Mouse (Mus musculus): ENCODE data around the gene Fancb.

Fancb gene

GRCm38 (mm10) chrX:164980193-164980775, at the start of gene Fancb, which contains the start of gene Mospd2:
Gene Fancb (plus strand): TSS chrX:164980592.
Gene Mospd2 (minus strand): TSS chrX:164980375.
- DNase-seq (ENCODE audit: low spot score in 2 of 2): peak; percentile 62 to 81

DNA sequence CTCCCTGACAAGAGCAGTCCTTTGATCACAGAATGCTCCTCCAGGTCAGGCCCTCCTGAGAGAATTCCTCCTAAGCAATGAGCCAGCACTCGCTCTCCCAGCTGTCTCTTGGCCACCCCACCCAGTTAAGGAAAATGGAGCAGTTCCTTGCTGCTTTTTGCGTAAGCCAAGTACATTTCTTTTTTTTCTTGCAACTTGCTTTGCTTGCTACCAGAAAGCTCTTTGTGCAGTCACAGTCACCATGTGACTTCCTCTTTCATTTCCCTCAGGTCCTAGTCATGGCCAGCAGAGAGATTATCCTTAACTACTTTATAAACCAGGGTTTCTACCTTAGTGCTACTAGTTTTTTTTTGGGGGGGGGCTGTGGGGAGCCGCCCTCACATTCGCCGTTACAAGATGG, 38.9 kb upstream of the Fancb start:
- DNase-seq (ENCODE audit: low spot score in 2 of 2): no peak

GRCm38 (mm10) chrX:164951858-164952576, 28.4 kb upstream of the Fancb start:
- DNase-seq (ENCODE audit: low spot score in 2 of 2): no peak

DNA sequence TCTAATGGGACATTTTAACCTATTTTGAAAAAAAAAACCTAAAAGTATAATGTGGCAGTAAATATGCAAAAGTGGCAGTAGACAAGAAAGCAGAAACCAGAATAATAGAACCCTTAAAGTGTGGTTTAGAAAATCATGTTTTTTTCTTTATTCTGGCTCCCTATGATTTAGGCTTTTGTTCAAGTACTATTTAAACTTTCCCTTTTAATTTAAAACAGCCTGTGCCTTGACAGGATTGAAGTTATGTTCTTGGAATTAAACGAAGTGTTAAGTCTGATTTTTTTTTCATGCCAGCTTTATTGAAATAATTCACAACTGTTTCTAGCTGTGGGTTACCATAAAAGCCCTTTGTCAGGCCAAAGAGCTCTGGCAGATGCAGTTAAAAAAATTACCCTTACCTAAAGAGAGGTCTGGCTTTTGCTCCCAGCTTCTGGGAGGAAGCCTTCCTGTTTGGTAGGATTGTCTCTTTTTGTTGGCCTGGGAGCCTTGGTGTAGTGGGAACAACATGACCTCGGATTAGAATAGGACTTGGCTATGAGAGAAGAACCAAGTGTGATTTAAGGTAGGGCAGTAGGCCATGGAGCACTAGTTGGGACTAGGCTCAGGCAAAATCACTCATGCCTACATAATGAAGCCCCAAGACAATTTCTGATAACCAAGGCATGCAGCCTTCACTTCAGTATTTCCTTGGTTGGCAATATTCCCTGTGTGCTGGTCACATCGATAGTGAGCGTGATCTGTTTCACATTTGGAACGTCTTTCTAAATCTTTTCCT, 27.6 kb upstream of the Fancb start:
- no peak for DNase-seq (ENCODE audit: low spot score in 2 of 2)

GRCm38 (mm10) chrX:164965750-164966448, 14.5 kb upstream of the Fancb start:
- no peak for DNase-seq (ENCODE audit: low spot score in 2 of 2)

GRCm38 (mm10) chrX:164971206-164971605, 9.2 kb upstream of the Fancb start:
- no peak for DNase-seq (ENCODE audit: low spot score in 2 of 2)

DNA sequence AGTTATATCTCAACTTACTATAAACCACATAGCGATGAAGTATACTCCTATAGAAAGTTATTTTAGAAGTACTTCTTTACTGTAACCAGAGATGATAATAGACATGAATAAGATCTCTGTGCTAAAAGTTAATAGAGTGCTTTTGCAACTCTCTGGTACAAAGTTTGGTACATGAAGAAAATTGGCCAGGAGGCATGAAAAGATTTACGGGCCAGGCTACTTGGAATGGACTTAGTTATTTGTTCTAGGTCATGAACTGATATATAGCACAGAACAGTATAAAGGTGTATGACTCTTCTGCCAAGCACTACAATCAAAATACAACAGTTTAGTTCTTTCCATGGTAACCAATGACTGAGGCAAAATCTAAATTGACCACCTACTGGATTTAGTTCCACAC, 1.5 kb upstream of the Fancb start:
- no peak for DNase-seq (ENCODE audit: low spot score in 2 of 2)

DNA sequence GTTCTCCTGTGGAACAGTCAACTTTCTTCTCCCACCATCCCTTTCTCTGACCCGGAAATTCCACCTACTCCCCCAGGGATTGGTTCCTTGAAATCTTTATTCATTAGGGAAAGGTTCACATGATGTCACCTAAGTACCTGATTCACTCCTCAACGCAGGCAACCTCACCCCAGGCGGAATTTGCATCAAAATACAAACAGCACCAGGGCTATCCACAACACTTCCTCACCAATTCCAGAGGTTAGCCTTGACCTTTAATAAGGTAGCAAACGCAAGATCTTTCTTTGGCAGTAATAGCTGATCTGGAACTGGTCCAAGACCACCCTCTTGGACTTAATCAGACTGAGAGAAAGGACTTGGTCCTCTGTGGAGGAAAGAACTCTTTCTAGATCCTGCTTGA, 22.7 kb downstream of the Fancb start:
- DNase-seq (ENCODE audit: low spot score in 2 of 2): no peak

DNA sequence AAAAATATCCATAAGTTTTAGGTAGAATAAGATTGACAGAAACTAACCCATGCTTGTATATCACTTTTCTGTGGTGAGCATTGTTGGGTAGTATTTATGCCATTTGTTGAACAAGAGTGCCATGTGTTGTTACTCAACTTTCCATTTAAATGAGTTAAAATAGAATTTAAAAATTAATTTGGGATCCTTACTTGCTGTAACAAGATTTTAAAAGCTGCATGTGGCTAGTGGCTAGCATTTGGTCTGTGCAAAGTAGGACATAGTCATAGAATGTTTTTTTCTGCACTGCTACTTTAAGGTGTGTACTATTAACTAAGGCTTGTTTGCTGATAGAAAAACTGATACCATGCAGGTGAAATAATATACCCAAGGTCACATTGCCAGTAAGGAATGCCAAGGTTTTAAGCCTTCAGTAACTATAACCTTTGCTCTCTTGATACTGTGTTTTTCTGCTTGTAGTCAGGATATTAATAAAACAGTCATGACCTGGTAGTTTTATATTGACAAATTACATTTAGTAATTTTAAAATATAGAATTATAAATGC, 24.5 kb downstream of the Fancb start, which contains the start of gene Gm17604:
Gene Gm17604 (minus strand): TSS at position 51 of the 546 bp plus-strand sequence.
- DNase-seq (ENCODE audit: low spot score in 2 of 2): no peak
